Mouse (Mus musculus): ENCODE measurements at regions not wholly inside any gene's neighbourhood (a gene's known extent, or its start where the extent isn't known, plus 50 kb on each side); places are given as distances from the start of the nearest gene placed in this dataset.

DNA sequence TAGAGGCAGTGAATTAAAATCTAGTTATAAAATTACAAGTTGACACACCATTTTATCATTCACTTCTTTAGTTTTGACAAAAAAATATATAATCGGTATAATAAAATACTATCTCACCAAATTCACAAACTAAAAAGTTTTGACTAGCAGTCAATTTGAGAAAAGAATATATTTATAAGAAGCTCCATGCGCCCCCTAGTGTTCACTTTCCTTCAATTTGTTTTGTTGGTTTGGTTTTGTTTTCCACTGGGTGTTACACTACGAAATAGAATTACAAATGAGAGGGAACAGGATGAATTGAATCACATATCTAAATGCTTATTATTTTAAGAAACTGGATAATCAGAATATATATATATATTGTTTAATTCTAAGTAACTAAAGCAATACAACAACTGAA, 159.1 kb upstream of the B430218F22Rik start:
- Histone ChIP-seq H3K27me3 (ENCODE audit: control insufficient read depth in 1 of 2, insufficient read depth in 2 of 2, low read length in 2 of 2) (no peaks in the 10 kb centered on the region), H3K4me3 (ENCODE audit: control insufficient read depth in 1 of 2, insufficient read depth in 1 of 2, low read depth in 2 of 2, low read length in 2 of 2) (no peak overlapping the region), H3K9ac (ENCODE audit: control insufficient read depth, low read depth, low read length, poor library complexity, severe bottlenecking) (no peak overlapping the region), H3K27ac (ENCODE audit: control insufficient read depth, low read depth, low read length) (no peak overlapping the region), H3K4me1 (ENCODE audit: control insufficient read depth in 1 of 2, insufficient read depth in 2 of 2, low read length in 2 of 2) (no peaks in the 10 kb centered on the region), H3K79me2 (ENCODE audit: control insufficient read depth, insufficient read depth, low read length, poor library complexity) (no peaks in the 10 kb centered on the region), H3K36me3 (ENCODE audit: control insufficient read depth in 1 of 2, insufficient read depth in 2 of 2, low read length in 2 of 2) (no peaks in the 10 kb centered on the region), H3K9me3 (replicated peaks; ENCODE audit: insufficient read depth, low read length) (no peaks in the 10 kb centered on the region)
- TF ChIP-seq HCFC1 (IDR thresholded peaks at IDR 0.05; ENCODE audit: low read depth, low read length): no peak
- peak; percentile 75 for TF ChIP-seq SMC3 (IDR thresholded peaks at IDR 0.05; ENCODE audit: low read depth, low read length)
- TF ChIP-seq RAD21 (IDR thresholded peaks at IDR 0.05; ENCODE audit: low read depth, low read length): peak; percentile 64
- TF ChIP-seq CHD2 (IDR thresholded peaks at IDR 0.05; ENCODE audit: low read length): no peak
- peak; percentile 21 to 64 (median 21); a peak in 4 of 6 replicates for TF ChIP-seq CTCF (IDR thresholded peaks at IDR 0.05 in 2 of 3, conservative IDR thresholded peaks at IDR 0.05 in 1 of 3; ENCODE audit: control insufficient read depth in 1 of 3, insufficient read depth in 1 of 3, low read depth in 2 of 3, low read length in 3 of 3, poor library complexity in 1 of 3, severe bottlenecking in 1 of 3)
- TF ChIP-seq ZC3H11A (IDR thresholded peaks at IDR 0.05; ENCODE audit: low read depth, low read length): peak; percentile 39
- DNase-seq (ENCODE audit: low read depth, low spot score): peak; percentile 60

DNA sequence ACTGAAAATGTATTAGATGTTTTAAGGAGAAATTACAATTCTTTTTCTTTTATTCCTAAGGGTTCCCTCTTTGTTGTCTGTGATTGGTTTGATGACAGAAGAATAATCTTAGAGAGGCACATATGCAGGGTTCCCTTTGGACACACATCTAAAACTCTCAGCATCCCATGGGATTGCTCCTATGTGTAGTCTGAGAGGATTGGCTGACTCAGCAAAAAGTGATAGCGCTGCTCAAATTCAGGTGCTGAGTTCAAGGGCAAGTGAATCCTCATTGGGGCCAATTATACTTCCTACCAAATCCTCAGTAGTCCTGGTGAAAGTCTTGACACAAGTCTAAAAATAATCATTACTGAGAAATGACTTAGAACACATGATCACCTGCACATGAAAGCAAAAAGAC, 148.5 kb upstream of the B430218F22Rik start:
- Histone ChIP-seq H3K9me3 (replicated peaks; ENCODE audit: insufficient read depth, low read length) (no peaks in the 10 kb centered on the region), H3K27me3 (ENCODE audit: control insufficient read depth in 1 of 2, insufficient read depth in 2 of 2, low read length in 2 of 2) (no peaks in the 10 kb centered on the region), H3K4me3 (ENCODE audit: control insufficient read depth in 1 of 2, insufficient read depth in 1 of 2, low read depth in 2 of 2, low read length in 2 of 2) (no peak overlapping the region), H3K4me1 (ENCODE audit: control insufficient read depth in 1 of 2, insufficient read depth in 2 of 2, low read length in 2 of 2) (no peaks in the 10 kb centered on the region), H3K79me2 (ENCODE audit: control insufficient read depth, insufficient read depth, low read length, poor library complexity) (no peaks in the 10 kb centered on the region), H3K9ac (ENCODE audit: control insufficient read depth, low read depth, low read length, poor library complexity, severe bottlenecking) (no peak overlapping the region), H3K36me3 (ENCODE audit: control insufficient read depth in 1 of 2, insufficient read depth in 2 of 2, low read length in 2 of 2) (no peaks in the 10 kb centered on the region), H3K27ac (ENCODE audit: control insufficient read depth, low read depth, low read length) (no peak overlapping the region)
- peak; percentile 70; the same call in 1 of the 2 replicates for TF ChIP-seq MAFK (IDR thresholded peaks at IDR 0.05; ENCODE audit: borderline replicate concordance, low read depth, low read length)
- no peak for TF ChIP-seq SMC3 (IDR thresholded peaks at IDR 0.05; ENCODE audit: low read depth, low read length)
- TF ChIP-seq ZC3H11A (IDR thresholded peaks at IDR 0.05; ENCODE audit: low read depth, low read length): no peak
- no peak for DNase-seq (ENCODE audit: low read depth, low spot score)

DNA sequence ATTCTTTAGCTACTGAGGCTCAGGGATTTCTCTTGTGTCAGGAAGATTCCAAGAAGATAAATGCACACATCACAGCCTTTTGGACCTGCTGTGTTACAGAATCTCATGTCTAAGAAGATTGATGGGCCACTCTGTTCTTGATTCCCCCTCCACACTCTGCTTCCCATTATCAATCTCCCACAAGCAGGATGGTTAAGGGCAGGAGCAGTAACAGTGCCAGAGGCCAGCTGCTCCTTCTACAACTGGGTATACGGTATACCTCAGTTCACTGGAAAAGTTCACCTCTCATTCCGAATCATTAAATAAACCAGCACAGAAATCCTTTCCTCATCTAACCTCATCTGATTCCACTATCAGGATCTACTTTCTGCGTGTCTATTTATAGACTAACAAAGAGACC, 141.8 kb upstream of the B430218F22Rik start:
- H3K4me1 ChIP-seq (ENCODE audit: control insufficient read depth in 1 of 2, insufficient read depth in 2 of 2, low read length in 2 of 2): no peaks in the 10 kb centered on the region
- TF ChIP-seq BHLHE40 (IDR thresholded peaks at IDR 0.05; ENCODE audit: borderline replicate concordance, low read depth, low read length): no peak
- TF ChIP-seq NRF1 (IDR thresholded peaks at IDR 0.05; ENCODE audit: insufficient read depth, low read depth, low read length, poor library complexity, severe bottlenecking): no peak
- TF ChIP-seq MAFK (IDR thresholded peaks at IDR 0.05; ENCODE audit: borderline replicate concordance, low read depth, low read length): no peak
- TF ChIP-seq ZKSCAN1 (IDR thresholded peaks at IDR 0.05; ENCODE audit: low read depth, low read length): no peak
- TF ChIP-seq CHD2 (IDR thresholded peaks at IDR 0.05; ENCODE audit: low read length): no peak
- no peak for TF ChIP-seq MAZ (IDR thresholded peaks at IDR 0.05; ENCODE audit: low read depth, low read length)
- no peak for TF ChIP-seq MXI1 (IDR thresholded peaks at IDR 0.05; ENCODE audit: low read depth, low read length)
- TF ChIP-seq ZMIZ1 (IDR thresholded peaks at IDR 0.05; ENCODE audit: low read depth, low read length): no peak
- no peak for TF ChIP-seq TBP (IDR thresholded peaks at IDR 0.05; ENCODE audit: low read depth, low read length)
- TF ChIP-seq MEF2A (IDR thresholded peaks at IDR 0.05; ENCODE audit: extremely low read depth, insufficient replicate concordance, low read depth, low read length, poor library complexity, severe bottlenecking): no peak
- TF ChIP-seq GABPA (IDR thresholded peaks at IDR 0.05; ENCODE audit: low read depth, low read length): no peak
- TF ChIP-seq E2F4 (IDR thresholded peaks at IDR 0.05; ENCODE audit: borderline replicate concordance, low read depth, low read length): no peak
- TF ChIP-seq POLR2A (IDR thresholded peaks at IDR 0.05; ENCODE audit: control insufficient read depth in 1 of 2, insufficient read depth in 1 of 2, low read depth in 1 of 2, low read length in 2 of 2, poor library complexity in 1 of 2): no peak
- no peak for TF ChIP-seq USF2 (IDR thresholded peaks at IDR 0.05; ENCODE audit: borderline replicate concordance in 1 of 2, insufficient read depth in 1 of 2, low read depth in 1 of 2, low read length in 2 of 2)
- no peak for TF ChIP-seq MAX (IDR thresholded peaks at IDR 0.05; ENCODE audit: low read length)
- no peak for TF ChIP-seq MYB (IDR thresholded peaks at IDR 0.05; ENCODE audit: low read depth, low read length)
- TF ChIP-seq HCFC1 (IDR thresholded peaks at IDR 0.05; ENCODE audit: low read depth, low read length): no peak
- TF ChIP-seq MYC (IDR thresholded peaks at IDR 0.05; ENCODE audit: low read depth, low read length): no peak
- no peak for TF ChIP-seq CTCF (IDR thresholded peaks at IDR 0.05 in 2 of 3, conservative IDR thresholded peaks at IDR 0.05 in 1 of 3; ENCODE audit: control insufficient read depth in 1 of 3, insufficient read depth in 1 of 3, low read depth in 2 of 3, low read length in 3 of 3, poor library complexity in 1 of 3, severe bottlenecking in 1 of 3)
- no peaks in the 10 kb centered on the region for H3K27me3 ChIP-seq (ENCODE audit: control insufficient read depth in 1 of 2, insufficient read depth in 2 of 2, low read length in 2 of 2)
- no peaks in the 10 kb centered on the region for H3K36me3 ChIP-seq (ENCODE audit: control insufficient read depth in 1 of 2, insufficient read depth in 2 of 2, low read length in 2 of 2)
- H3K27ac ChIP-seq (ENCODE audit: control insufficient read depth, low read depth, low read length): no peak overlapping the region
- DNase-seq (ENCODE audit: low read depth, low spot score): no peak
- no peak overlapping the region for H3K4me3 ChIP-seq (ENCODE audit: control insufficient read depth in 1 of 2, insufficient read depth in 1 of 2, low read depth in 2 of 2, low read length in 2 of 2)
- no peak overlapping the region for H3K9ac ChIP-seq (ENCODE audit: control insufficient read depth, low read depth, low read length, poor library complexity, severe bottlenecking)
- no peaks in the 10 kb centered on the region for H3K9me3 ChIP-seq (replicated peaks; ENCODE audit: insufficient read depth, low read length)
- no peaks in the 10 kb centered on the region for H3K79me2 ChIP-seq (ENCODE audit: control insufficient read depth, insufficient read depth, low read length, poor library complexity)
